Mouse (Mus musculus): Measurements from ENCODE around the gene Crim1. TPM values are rescaled to one million over a fixed set of nuclear protein-coding genes. Genes with fewer than 3 reads are reported as not detected.

Gene Crim1
- polyA plus RNA-seq, 1 experiment from 2014 or later = 5.8 TPM

GRCm38 (mm10) chr17:78217406-78217805 lies 17.4 kb downstream of the Crim1 start:
- WGBS = 70% methylated on average over 6 of the region's 6 CpGs
- no peak overlapping the region for H3K27ac ChIP-seq (ENCODE audit: low read depth, low read length)
- no peaks in the 10 kb centered on the region for H3K9me3 ChIP-seq (ENCODE audit: control insufficient read depth, low read length)
- DNase-seq (ENCODE audit: low spot score) (no peak), ATAC-seq (ENCODE audit: low FRiP score) (no peak)
- H3K4me3 ChIP-seq (ENCODE audit: low read depth, low read length) = no peak overlapping the region
- no peaks in the 10 kb centered on the region for H3K4me1 ChIP-seq (replicated peaks; ENCODE audit: control insufficient read depth, insufficient read depth, low read length)
- no peaks in the 10 kb centered on the region for H3K27me3 ChIP-seq (ENCODE audit: control insufficient read depth, insufficient read depth, low read length)
- H3K36me3 ChIP-seq (ENCODE audit: control insufficient read depth, insufficient read depth, low read length) = no peaks in the 10 kb centered on the region
- H3K9ac ChIP-seq (ENCODE audit: low read depth, low read length) = no peak overlapping the region
- no peak overlapping the region for H3K4me2 ChIP-seq (replicated peaks; ENCODE audit: low read depth, low read length)

GRCm38 (mm10) chr17:78218506-78219232 lies 18.6 kb downstream of the Crim1 start:
- no peak overlapping the region for H3K4me2 ChIP-seq (replicated peaks; ENCODE audit: low read depth, low read length)
- DNase-seq (ENCODE audit: low spot score) = no peak
- 96% methylated on average over 10 of the region's 10 CpGs for WGBS

GRCm38 (mm10) chr17:78221007-78221642 lies 21.1 kb downstream of the Crim1 start:
- no peaks in the 10 kb centered on the region for H3K27me3 ChIP-seq (ENCODE audit: control insufficient read depth, insufficient read depth, low read length)
- H3K27ac ChIP-seq (ENCODE audit: low read depth, low read length) = no peak overlapping the region
- H3K9ac ChIP-seq (ENCODE audit: low read depth, low read length) = no peak overlapping the region
- H3K36me3 ChIP-seq (ENCODE audit: control insufficient read depth, insufficient read depth, low read length) = no peaks in the 10 kb centered on the region
- no peak overlapping the region for H3K4me3 ChIP-seq (ENCODE audit: low read depth, low read length)
- H3K4me1 ChIP-seq (replicated peaks; ENCODE audit: control insufficient read depth, insufficient read depth, low read length) = no peaks in the 10 kb centered on the region
- H3K9me3 ChIP-seq (ENCODE audit: control insufficient read depth, low read length) = no peaks in the 10 kb centered on the region
- ATAC-seq (ENCODE audit: low FRiP score) (no peak), DNase-seq (ENCODE audit: low spot score) (no peak)
- no peak overlapping the region for H3K4me2 ChIP-seq (replicated peaks; ENCODE audit: low read depth, low read length)
- WGBS = 86% methylated on average over 8 of the region's 8 CpGs

More at GRCm38 (mm10) chr17:78218506-78219232, 18.6 kb downstream of the Crim1 start:
- no peak overlapping the region for H3K9ac ChIP-seq (ENCODE audit: low read depth, low read length)
- ATAC-seq (ENCODE audit: low FRiP score) = no peak
- no peak overlapping the region for H3K27ac ChIP-seq (ENCODE audit: low read depth, low read length)
- no peaks in the 10 kb centered on the region for H3K27me3 ChIP-seq (ENCODE audit: control insufficient read depth, insufficient read depth, low read length)
- no peaks in the 10 kb centered on the region for H3K36me3 ChIP-seq (ENCODE audit: control insufficient read depth, insufficient read depth, low read length)
- no peak overlapping the region for H3K4me3 ChIP-seq (ENCODE audit: low read depth, low read length)
- H3K4me1 ChIP-seq (replicated peaks; ENCODE audit: control insufficient read depth, insufficient read depth, low read length) = no peaks in the 10 kb centered on the region
- H3K9me3 ChIP-seq (ENCODE audit: control insufficient read depth, low read length) = no peaks in the 10 kb centered on the region

GRCm38 (mm10) chr17:78221860-78222259 lies 21.8 kb downstream of the Crim1 start:
- WGBS = 92% methylated on average over 1 of the region's 1 CpGs
- DNase-seq (ENCODE audit: low spot score) (no peak), ATAC-seq (ENCODE audit: low FRiP score) (no peak)

GRCm38 (mm10) chr17:78223988-78224387 lies 23.9 kb downstream of the Crim1 start:
- Histone ChIP-seq H3K27ac (ENCODE audit: low read depth, low read length) (no peak overlapping the region), H3K4me3 (ENCODE audit: low read depth, low read length) (no peak overlapping the region), H3K9me3 (ENCODE audit: control insufficient read depth, low read length) (no peaks in the 10 kb centered on the region), H3K27me3 (ENCODE audit: control insufficient read depth, insufficient read depth, low read length) (no peaks in the 10 kb centered on the region), H3K9ac (ENCODE audit: low read depth, low read length) (no peak overlapping the region), H3K36me3 (ENCODE audit: control insufficient read depth, insufficient read depth, low read length) (no peaks in the 10 kb centered on the region), H3K4me1 (replicated peaks; ENCODE audit: control insufficient read depth, insufficient read depth, low read length) (no peaks in the 10 kb centered on the region), H3K4me2 (replicated peaks; ENCODE audit: low read depth, low read length) (no peak overlapping the region)
- DNase-seq (ENCODE audit: low spot score) (no peak), ATAC-seq (ENCODE audit: low FRiP score) (peak; percentile 17; the same call in 1 of the 2 replicates)
- 59% methylated on average over 10 of the region's 10 CpGs for WGBS

More at GRCm38 (mm10) chr17:78221860-78222259, 21.8 kb downstream of the Crim1 start:
- Histone ChIP-seq H3K27ac (ENCODE audit: low read depth, low read length) (no peak overlapping the region), H3K9me3 (ENCODE audit: control insufficient read depth, low read length) (no peaks in the 10 kb centered on the region), H3K4me1 (replicated peaks; ENCODE audit: control insufficient read depth, insufficient read depth, low read length) (no peaks in the 10 kb centered on the region), H3K36me3 (ENCODE audit: control insufficient read depth, insufficient read depth, low read length) (no peaks in the 10 kb centered on the region), H3K4me2 (replicated peaks; ENCODE audit: low read depth, low read length) (no peak overlapping the region), H3K4me3 (ENCODE audit: low read depth, low read length) (no peak overlapping the region), H3K27me3 (ENCODE audit: control insufficient read depth, insufficient read depth, low read length) (no peaks in the 10 kb centered on the region), H3K9ac (ENCODE audit: low read depth, low read length) (no peak overlapping the region)

- no peaks in the 10 kb centered on the region for H3K4me1 ChIP-seq (replicated peaks; ENCODE audit: control insufficient read depth, insufficient read depth, low read length)
- 65% methylated on average over 5 of the region's 5 CpGs for WGBS
- no peak overlapping the region for H3K9ac ChIP-seq (ENCODE audit: low read depth, low read length)
- H3K36me3 ChIP-seq (ENCODE audit: control insufficient read depth, insufficient read depth, low read length) = no peaks in the 10 kb centered on the region
- DNase-seq (ENCODE audit: low spot score) = no peak
- no peak overlapping the region for H3K4me2 ChIP-seq (replicated peaks; ENCODE audit: low read depth, low read length)
- no peaks in the 10 kb centered on the region for H3K9me3 ChIP-seq (ENCODE audit: control insufficient read depth, low read length)
- no peak overlapping the region for H3K27ac ChIP-seq (ENCODE audit: low read depth, low read length)
- H3K27me3 ChIP-seq (ENCODE audit: control insufficient read depth, insufficient read depth, low read length) = no peaks in the 10 kb centered on the region
- H3K4me3 ChIP-seq (ENCODE audit: low read depth, low read length) = no peak overlapping the region
- no peak for ATAC-seq (ENCODE audit: low FRiP score)
These were observed 25.5 kb downstream of the Crim1 start for GRCm38 (mm10) chr17:78225547-78225946.

GRCm38 (mm10) chr17:78227211-78227610 lies 27.2 kb downstream of the Crim1 start:
- Histone ChIP-seq H3K27me3 (ENCODE audit: control insufficient read depth, insufficient read depth, low read length) (no peaks in the 10 kb centered on the region), H3K4me1 (replicated peaks; ENCODE audit: control insufficient read depth, insufficient read depth, low read length) (no peaks in the 10 kb centered on the region), H3K27ac (ENCODE audit: low read depth, low read length) (no peak overlapping the region), H3K9ac (ENCODE audit: low read depth, low read length) (no peak overlapping the region), H3K4me3 (ENCODE audit: low read depth, low read length) (no peak overlapping the region), H3K36me3 (ENCODE audit: control insufficient read depth, insufficient read depth, low read length) (no peaks in the 10 kb centered on the region), H3K4me2 (replicated peaks; ENCODE audit: low read depth, low read length) (no peak overlapping the region), H3K9me3 (ENCODE audit: control insufficient read depth, low read length) (no peaks in the 10 kb centered on the region)
- ATAC-seq (ENCODE audit: low FRiP score) = no peak
- DNase-seq (ENCODE audit: low spot score) = no peak
- WGBS = 96% methylated on average over 3 of the region's 3 CpGs

- no peak overlapping the region for H3K27ac ChIP-seq (ENCODE audit: low read depth, low read length)
- H3K36me3 ChIP-seq (ENCODE audit: control insufficient read depth, insufficient read depth, low read length) = no peaks in the 10 kb centered on the region
- H3K4me3 ChIP-seq (ENCODE audit: low read depth, low read length) = no peak overlapping the region
- H3K9ac ChIP-seq (ENCODE audit: low read depth, low read length) = no peak overlapping the region
- H3K4me1 ChIP-seq (replicated peaks; ENCODE audit: control insufficient read depth, insufficient read depth, low read length) = no peaks in the 10 kb centered on the region
- DNase-seq (ENCODE audit: low spot score) = no peak
- H3K4me2 ChIP-seq (replicated peaks; ENCODE audit: low read depth, low read length) = no peak overlapping the region
- H3K27me3 ChIP-seq (ENCODE audit: control insufficient read depth, insufficient read depth, low read length) = no peaks in the 10 kb centered on the region
- no peak for ATAC-seq (ENCODE audit: low FRiP score)
- 97% methylated on average over 5 of the region's 5 CpGs for WGBS
- H3K9me3 ChIP-seq (ENCODE audit: control insufficient read depth, low read length) = no peaks in the 10 kb centered on the region
These were observed 31.5 kb downstream of the Crim1 start for GRCm38 (mm10) chr17:78231567-78231966.

- H3K27ac ChIP-seq (ENCODE audit: low read depth, low read length) = no peak overlapping the region
- H3K9ac ChIP-seq (ENCODE audit: low read depth, low read length) = no peak overlapping the region
- H3K4me1 ChIP-seq (replicated peaks; ENCODE audit: control insufficient read depth, insufficient read depth, low read length) = no peaks in the 10 kb centered on the region
- H3K9me3 ChIP-seq (ENCODE audit: control insufficient read depth, low read length) = no peaks in the 10 kb centered on the region
- WGBS = 86% methylated on average over 13 of the region's 13 CpGs
- H3K4me2 ChIP-seq (replicated peaks; ENCODE audit: low read depth, low read length) = no peak overlapping the region
- ATAC-seq (ENCODE audit: low FRiP score) (no peak), DNase-seq (ENCODE audit: low spot score) (no peak)
- H3K4me3 ChIP-seq (ENCODE audit: low read depth, low read length) = no peak overlapping the region
- no peaks in the 10 kb centered on the region for H3K27me3 ChIP-seq (ENCODE audit: control insufficient read depth, insufficient read depth, low read length)
- H3K36me3 ChIP-seq (ENCODE audit: control insufficient read depth, insufficient read depth, low read length) = no peaks in the 10 kb centered on the region
These were observed 32.7 kb downstream of the Crim1 start for GRCm38 (mm10) chr17:78232703-78233102.
